Mouse (Mus musculus) olfactory bulb, adult 2 months (tissue): ENCODE measurements around the gene Cep131.

ENCODE experiments used
- CTCF ChIP-seq: fragments of 200-500 bp; IDR thresholded peaks from 2 replicates; pipeline ENCODE4 v1.5.1; 2012; ENCODE audit warnings: low read depth, mild to moderate bottlenecking, low read length, moderate library complexity; ENCODE audit not compliant: insufficient read depth
- POLR2A ChIP-seq: fragments of 200-500 bp; IDR thresholded peaks from 2 replicates; pipeline ENCODE4 v1.6.1; 2012; ENCODE audit warnings: mild to moderate bottlenecking, low read depth, low read length, moderate library complexity; ENCODE audit not compliant: insufficient read depth

GRCm38 (mm10) chr11:120034762-120035161 is 51.9 kb downstream of the Cep131 start:
- TF ChIP-seq CTCF (no peak), POLR2A (no peak)
